Mouse (Mus musculus) MEL (cell line): ENCODE measurements around the gene 2210016F16Rik. TPM values are rescaled to one million over a fixed set of nuclear protein-coding genes. Genes with fewer than 3 reads are reported as not detected.

Source experiments
- DNase-seq: peaks from one replicate; pipeline ENCODE4 v3.0.0; 2011; ENCODE audit warnings: low read depth, low spot score
- H3K27ac ChIP-seq: 2 replicates; pipeline ENCODE4 v1.5.1; 2012; ENCODE audit warnings: low read depth, mild to moderate bottlenecking, control low read depth, low read length, moderate library complexity; ENCODE audit not compliant: control insufficient read depth
- H3K27me3 ChIP-seq, 2 experiments: fragments of 150-350 bp in 1 of 2; sonication (generic) in 1 of 2; 2 replicates each; pipeline ENCODE4 v1.6.1; 2012; ENCODE audit warnings: low read length in 2 of 2, mild to moderate bottlenecking in 2 of 2, improper control_type of control experiment in 1 of 2, moderate library complexity in 1 of 2; ENCODE audit not compliant: insufficient read depth in 2 of 2, control insufficient read depth in 1 of 2
- H3K36me3 ChIP-seq, 2 experiments: 2 replicates each; pipeline ENCODE4 v1.6.1; 2012 to 2014; ENCODE audit warnings: low read length in 2 of 2, improper control_type of control experiment in 1 of 2, inconsistent platforms in 1 of 2, mild to moderate bottlenecking in 1 of 2; ENCODE audit not compliant: insufficient read depth in 2 of 2, control insufficient read depth in 1 of 2
- H3K4me1 ChIP-seq, 2 experiments: fragments of 150-350 bp in 1 of 2; sonication (generic) in 1 of 2; 2 replicates each; pipeline ENCODE4 v1.6.1; 2012; ENCODE audit warnings: low read length in 2 of 2, improper control_type of control experiment in 1 of 2, mild to moderate bottlenecking in 1 of 2; ENCODE audit not compliant: insufficient read depth in 2 of 2, control insufficient read depth in 1 of 2
- H3K4me3 ChIP-seq, 2 experiments: fragments of 150-350 bp in 1 of 2; sonication (generic) in 1 of 2; 2 replicates each; pipeline ENCODE4 v1.5.1; 2012; ENCODE audit warnings: low read depth in 2 of 2, low read length in 2 of 2, mild to moderate bottlenecking in 2 of 2, moderate library complexity in 2 of 2, control low read depth in 1 of 2, improper control_type of control experiment in 1 of 2; ENCODE audit not compliant: control insufficient read depth in 1 of 2, insufficient read depth in 1 of 2
- H3K79me2 ChIP-seq: 2 replicates; pipeline ENCODE4 v1.6.1; 2012; ENCODE audit warnings: mild to moderate bottlenecking, low read length, moderate library complexity; ENCODE audit not compliant: control insufficient read depth, poor library complexity, insufficient read depth
- H3K9ac ChIP-seq: 2 replicates; pipeline ENCODE4 v1.6.1; 2012; ENCODE audit warnings: low read depth, mild to moderate bottlenecking, control low read depth, low read length, moderate library complexity; ENCODE audit not compliant: control insufficient read depth, poor library complexity, severe bottlenecking
- H3K9me3 ChIP-seq: fragments of 150-350 bp; sonication (generic); replicated peaks from 2 replicates; pipeline ENCODE4 v1.6.1; 2012; ENCODE audit warnings: mild to moderate bottlenecking, low read length, improper control_type of control experiment, moderate library complexity; ENCODE audit not compliant: insufficient read depth
- CHD1 ChIP-seq: IDR thresholded peaks from 2 replicates; pipeline ENCODE4 v1.6.1; 2012; ENCODE audit warnings: low read depth, mild to moderate bottlenecking, inconsistent platforms, low read length, improper control_type of control experiment
- CHD2 ChIP-seq: IDR thresholded peaks from 2 replicates; pipeline ENCODE4 v1.6.1; 2011; ENCODE audit warnings: low read length, improper control_type of control experiment
- CTCF ChIP-seq, 3 experiments: IDR thresholded peaks in 2 of 3; conservative IDR thresholded peaks in 1 of 3; 2 replicates each; pipeline ENCODE4 v1.5.1; 2011 to 2012; ENCODE audit warnings: low read length in 3 of 3, low read depth in 2 of 3, mild to moderate bottlenecking in 2 of 3, improper control_type of control experiment in 1 of 3, inconsistent platforms in 1 of 3, mixed read lengths in 1 of 3, moderate library complexity in 1 of 3; ENCODE audit not compliant: control insufficient read depth in 1 of 3, insufficient read depth in 1 of 3, poor library complexity in 1 of 3, severe bottlenecking in 1 of 3
- EP300 ChIP-seq, 2 experiments: IDR thresholded peaks; 2 replicates each; pipeline ENCODE4 v1.6.1; 2011; ENCODE audit warnings: improper control_type of control experiment in 2 of 2, low read length in 2 of 2, low read depth in 1 of 2, mild to moderate bottlenecking in 1 of 2
- GABPA ChIP-seq: IDR thresholded peaks from 2 replicates; pipeline ENCODE4 v1.6.1; 2012; ENCODE audit warnings: low read depth, mild to moderate bottlenecking, inconsistent platforms, low read length, improper control_type of control experiment, moderate library complexity
- HCFC1 ChIP-seq: IDR thresholded peaks from 2 replicates; pipeline ENCODE4 v1.6.1; 2012; ENCODE audit warnings: low read depth, mild to moderate bottlenecking, inconsistent platforms, low read length, improper control_type of control experiment, moderate library complexity
- JUND ChIP-seq: IDR thresholded peaks from 2 replicates; pipeline ENCODE4 v1.6.1; 2011; ENCODE audit warnings: low read depth, mild to moderate bottlenecking, improper control_type of control experiment, low read length
- MAFK ChIP-seq: IDR thresholded peaks from 2 replicates; pipeline ENCODE4 v1.6.1; 2011; ENCODE audit warnings: low read depth, mild to moderate bottlenecking, low read length, improper control_type of control experiment, borderline replicate concordance
- MAX ChIP-seq: IDR thresholded peaks from 2 replicates; pipeline ENCODE4 v1.6.1; 2011; ENCODE audit warnings: low read length, improper control_type of control experiment
- MAZ ChIP-seq: IDR thresholded peaks from 2 replicates; pipeline ENCODE4 v1.6.1; 2012; ENCODE audit warnings: low read depth, mild to moderate bottlenecking, inconsistent platforms, low read length, improper control_type of control experiment
- MEF2A ChIP-seq: IDR thresholded peaks from 2 replicates; pipeline ENCODE4 v1.6.1; 2014; ENCODE audit warnings: low read depth, mild to moderate bottlenecking, inconsistent platforms, low read length, improper control_type of control experiment; ENCODE audit not compliant: poor library complexity, insufficient replicate concordance, severe bottlenecking; ENCODE audit errors: extremely low read depth
- MYC ChIP-seq: IDR thresholded peaks from 2 replicates; pipeline ENCODE4 v1.6.1; 2011; ENCODE audit warnings: low read depth, mild to moderate bottlenecking, low read length, improper control_type of control experiment, moderate library complexity
- NELFE ChIP-seq: IDR thresholded peaks from 2 replicates; pipeline ENCODE4 v1.6.1; 2011; ENCODE audit warnings: low read depth, low read length, improper control_type of control experiment
- POLR2A ChIP-seq, 2 experiments: IDR thresholded peaks; 2 replicates each; pipeline ENCODE4 v1.6.1; 2011 to 2012; ENCODE audit warnings: low read length in 2 of 2, mild to moderate bottlenecking in 2 of 2, control low read depth in 1 of 2, improper control_type of control experiment in 1 of 2, low read depth in 1 of 2, moderate library complexity in 1 of 2; ENCODE audit not compliant: control insufficient read depth in 1 of 2, insufficient read depth in 1 of 2, poor library complexity in 1 of 2
- POLR2AphosphoS5 ChIP-seq: IDR thresholded peaks from 2 replicates; pipeline ENCODE4 v1.6.1; 2012; ENCODE audit warnings: low read depth, borderline replicate concordance, mild to moderate bottlenecking, inconsistent platforms, low read length, moderate library complexity, mixed read lengths
- RAD21 ChIP-seq: IDR thresholded peaks from 2 replicates; pipeline ENCODE4 v1.6.1; 2011; ENCODE audit warnings: mild to moderate bottlenecking, low read depth, low read length, improper control_type of control experiment
- SIN3A ChIP-seq: IDR thresholded peaks from 2 replicates; pipeline ENCODE4 v1.6.1; 2012; ENCODE audit warnings: low read length, improper control_type of control experiment, inconsistent platforms
- SMC3 ChIP-seq: IDR thresholded peaks from 2 replicates; pipeline ENCODE4 v1.6.1; 2011; ENCODE audit warnings: low read depth, low read length, improper control_type of control experiment
- TAL1 ChIP-seq: IDR thresholded peaks from 2 replicates; pipeline ENCODE4 v1.6.1; 2012; ENCODE audit warnings: mild to moderate bottlenecking, inconsistent platforms, low read length, moderate library complexity, mixed read lengths
- TBP ChIP-seq: IDR thresholded peaks from 2 replicates; pipeline ENCODE4 v1.8.0; 2011; ENCODE audit warnings: low read depth, low read length, improper control_type of control experiment
- TCF12 ChIP-seq: IDR thresholded peaks from 2 replicates; pipeline ENCODE4 v1.6.1; 2014; ENCODE audit warnings: low read depth, mild to moderate bottlenecking, inconsistent platforms, low read length, improper control_type of control experiment, moderate library complexity
- ZC3H11A ChIP-seq: IDR thresholded peaks from 2 replicates; pipeline ENCODE4 v1.6.1; 2012; ENCODE audit warnings: low read depth, mild to moderate bottlenecking, inconsistent platforms, low read length, improper control_type of control experiment
- ZMIZ1 ChIP-seq: IDR thresholded peaks from 2 replicates; pipeline ENCODE4 v1.6.1; 2012; ENCODE audit warnings: low read depth, mild to moderate bottlenecking, inconsistent platforms, low read length, improper control_type of control experiment, moderate library complexity
- polyA plus RNA-seq, 2 experiments: library from polyadenylated mRNA; stranded (reverse) in 1 of 2; unstranded in 1 of 2; fragments of >175 nt in 1 of 2; fragments of >200 nt in 1 of 2; gene quantifications; 2 replicates each; pipeline versions ENCODE4 v1.2.1 to v1.2.4; 2012; ENCODE audit warnings: low replicate concordance in 2 of 2, low read depth in 1 of 2; ENCODE audit not compliant: insufficient read length in 2 of 2, insufficient read depth in 1 of 2, missing spikeins in 1 of 2
- total RNA-seq: library from RNA; depleted of rRNA; stranded (reverse); fragments of 300-350 nt; gene quantifications from 2 replicates; pipeline ENCODE4 v1.2.3, GENCODE M21; 2012; rRNA removed

The 2210016F16Rik gene
- total RNA-seq (0.08 and 0.10 TPM in 2 replicates), polyA plus RNA-seq (under 1 TPM in 1 of 2 experiments, not detected in 1; 0.22 TPM)

- H3K36me3 ChIP-seq = peaks cover 0 to 9% of the 10 kb centered on the region in 2 experiments; a peak in 2 of 4 replicates
- H3K9me3 ChIP-seq = no peaks in the 10 kb centered on the region
- H3K9ac ChIP-seq = no peak within 1 kb of the TSS
Observed at GRCm38 (mm10) chr13:58384779-58385546, at the start of gene 2210016F16Rik. 2210016F16Rik (minus strand) TSS chr13:58385225.

GRCm38 (mm10) chr13:58423061-58423660 is 38.1 kb upstream of the 2210016F16Rik start:
- peaks cover 0 to 5% of the 10 kb centered on the region in 2 experiments; a peak in 3 of 4 replicates for H3K27me3 ChIP-seq
- no peak overlapping the region for H3K4me3 ChIP-seq
- TF ChIP-seq TBP (no peak), MAX (no peak), TAL1 (no peak), MAZ (no peak), HCFC1 (no peak), CHD2 (no peak), POLR2AphosphoS5 (no peak), CTCF (IDR thresholded peaks at IDR 0.05 in 2 of 3, conservative IDR thresholded peaks at IDR 0.05 in 1 of 3; ENCODE audit: control insufficient read depth in 1 of 3, insufficient read depth in 1 of 3, low read depth in 2 of 3, low read length in 3 of 3, poor library complexity in 1 of 3, severe bottlenecking in 1 of 3) (no peak)
- no peak overlapping the region for H3K9ac ChIP-seq
- no peaks in the 10 kb centered on the region for H3K36me3 ChIP-seq
- no peak for DNase-seq
- no peak overlapping the region for H3K27ac ChIP-seq
- H3K79me2 ChIP-seq = no peaks in the 10 kb centered on the region
- H3K9me3 ChIP-seq = no peaks in the 10 kb centered on the region
- H3K4me1 ChIP-seq = no peaks in the 10 kb centered on the region

More at GRCm38 (mm10) chr13:58384779-58385546, at the start of gene 2210016F16Rik:
- Histone ChIP-seq H3K4me3 (no peak within 1 kb of the TSS), H3K79me2 (no peaks in the 10 kb centered on the region), H3K27ac (no peak within 1 kb of the TSS), H3K4me1 (peaks cover 0 to 5% of the 10 kb centered on the region in 2 experiments; a peak in 2 of 4 replicates), H3K27me3 (no peaks in the 10 kb centered on the region)
- no peak for TF ChIP-seq NELFE
- TF ChIP-seq MEF2A = no peak
- TF ChIP-seq JUND = no peak
- no peak for TF ChIP-seq TBP
- TF ChIP-seq MAFK = no peak
- no peak for TF ChIP-seq ZMIZ1
- no peak for TF ChIP-seq TCF12
- no peak for TF ChIP-seq POLR2A (IDR thresholded peaks at IDR 0.05; ENCODE audit: control insufficient read depth in 1 of 2, insufficient read depth in 1 of 2, low read depth in 1 of 2, low read length in 2 of 2, poor library complexity in 1 of 2)
- no peak for TF ChIP-seq ZC3H11A
- no peak for TF ChIP-seq CHD2
- no peak for TF ChIP-seq SIN3A
- TF ChIP-seq MAZ = no peak
- TF ChIP-seq CHD1 = no peak
- TF ChIP-seq GABPA = no peak
- no peak for TF ChIP-seq EP300 (IDR thresholded peaks at IDR 0.05; ENCODE audit: low read depth in 1 of 2, low read length in 2 of 2)
- TF ChIP-seq SMC3 = no peak
- TF ChIP-seq MYC = no peak
- TF ChIP-seq RAD21 = no peak
- DNase-seq = no peak
